Mouse (Mus musculus): ENCODE data around the gene Gm8113.
"Not testable (repeated sequence)": the region's sequence is repeated elsewhere in the genome, so short reads cannot be mapped to it uniquely, and the experiment has no call there.

The Gm8113 gene

GRCm38 (mm10) chr14:43924688-43925403 lies at the start of gene Gm8113:
Gene Gm8113, plus strand, starts transcription at chr14:43925390.
- peak; percentile 17 for DNase-seq

- not testable (repeated sequence) for DNase-seq
Observed at GRCm38 (mm10) chr14:43875417-43875816, 49.8 kb upstream of the Gm8113 start, which contains the start of gene Ear1. Gene Ear1, minus strand, starts transcription at chr14:43875517.

DNA sequence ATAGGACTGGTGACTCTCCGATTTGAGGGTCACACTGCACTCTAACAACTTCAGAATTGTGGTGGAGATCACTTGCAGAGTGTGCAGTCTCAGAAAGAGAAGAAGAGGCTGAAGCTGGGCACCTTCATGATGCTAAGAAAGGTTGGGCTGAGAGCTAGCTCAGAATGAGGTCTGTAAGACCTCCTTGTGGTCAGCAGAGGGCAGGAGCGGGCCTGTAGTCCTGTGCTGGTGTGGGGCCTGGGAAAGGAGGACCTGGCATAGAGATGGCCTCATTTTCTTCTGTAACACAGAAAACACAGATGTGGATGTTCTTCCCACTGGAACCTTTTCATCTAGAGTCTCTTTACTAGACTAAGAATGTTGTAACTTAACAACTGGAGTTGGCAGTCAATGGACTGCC lies 47.4 kb upstream of the Gm8113 start:
- not testable (repeated sequence) for DNase-seq

GRCm38 (mm10) chr14:43879966-43880545 lies 45.1 kb upstream of the Gm8113 start:
- DNase-seq: not testable (repeated sequence)

DNA sequence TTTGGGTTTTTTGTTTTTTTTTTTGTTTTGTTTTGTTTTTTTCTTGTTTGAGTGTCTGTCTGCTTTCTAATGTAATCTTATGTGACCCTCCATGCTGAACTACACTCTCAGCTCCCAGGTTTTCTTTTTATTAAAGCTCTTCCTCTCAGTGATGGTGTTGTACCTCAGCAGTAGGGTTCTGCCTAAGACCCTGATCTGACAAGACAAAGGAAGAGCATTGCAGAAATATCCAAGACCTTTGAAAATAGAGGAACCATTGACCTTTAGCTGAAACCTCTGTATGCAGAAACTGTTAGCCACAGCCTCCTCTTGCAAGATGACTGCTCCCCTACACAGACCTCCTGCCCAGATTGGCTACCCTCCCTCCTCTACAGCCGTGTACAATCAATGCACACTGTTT lies 39.0 kb upstream of the Gm8113 start:
- DNase-seq: not testable (repeated sequence)

- DNase-seq: not testable (repeated sequence)
Observed at GRCm38 (mm10) chr14:43891288-43891687, 33.9 kb upstream of the Gm8113 start.

DNA sequence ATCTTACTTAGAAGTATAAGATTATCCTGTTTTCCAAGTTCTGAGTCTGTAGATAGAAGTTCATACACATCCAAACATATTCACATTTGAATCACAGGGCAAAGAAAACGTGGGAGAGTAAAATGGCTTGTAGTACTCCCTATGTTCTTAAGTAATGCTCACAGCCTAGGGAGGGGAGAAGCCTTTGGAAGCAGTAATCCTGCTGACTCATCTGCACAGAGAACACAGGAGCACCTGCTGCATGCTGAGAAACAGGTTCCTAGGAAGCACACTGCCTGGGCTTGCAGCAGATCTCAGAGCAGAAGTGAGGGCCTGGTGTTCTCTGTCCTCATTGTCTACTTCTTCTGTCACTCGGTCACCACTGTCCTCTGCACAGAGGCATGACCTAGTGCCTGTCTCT lies 29.8 kb upstream of the Gm8113 start:
- not testable (repeated sequence) for DNase-seq

DNA sequence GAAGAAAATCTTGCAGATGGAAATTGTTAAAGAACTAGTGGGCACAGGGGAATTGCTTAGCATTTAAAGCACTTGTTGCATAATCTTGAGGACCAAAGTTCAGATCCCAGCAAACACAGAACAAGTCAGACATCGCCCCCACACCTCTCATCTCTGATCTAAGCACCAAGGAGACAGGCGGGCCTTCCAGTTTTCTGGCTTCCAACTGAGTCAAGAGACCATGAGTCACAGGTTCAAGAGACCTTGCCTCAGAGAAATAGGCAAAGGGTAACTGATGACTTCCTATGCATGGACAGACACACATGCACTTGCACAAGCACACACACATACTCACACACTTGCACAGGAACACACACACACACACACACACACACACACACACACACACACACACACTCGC lies 26.6 kb upstream of the Gm8113 start:
- not testable (repeated sequence) for DNase-seq

GRCm38 (mm10) chr14:43918214-43918613 lies 7.0 kb upstream of the Gm8113 start:
- not testable (repeated sequence) for DNase-seq

DNA sequence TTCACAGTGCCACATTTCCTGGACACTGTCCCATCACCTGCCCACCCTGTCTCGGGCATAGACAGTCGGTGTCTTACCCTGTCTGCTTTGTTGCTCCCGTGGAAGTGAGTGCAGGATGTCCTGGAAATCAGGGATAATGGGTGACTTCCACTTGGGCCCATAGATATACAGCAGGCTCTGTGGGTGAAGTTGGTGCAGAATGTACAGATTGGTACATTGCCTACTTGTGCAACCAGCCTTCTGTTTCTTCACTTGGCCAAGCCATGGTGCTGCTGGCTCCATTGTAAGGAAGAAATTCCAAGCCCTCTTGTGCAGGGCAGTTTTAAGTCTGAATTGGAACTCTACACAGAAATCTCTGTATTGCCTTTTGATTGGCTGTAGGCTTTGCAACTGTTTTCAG lies 1.7 kb upstream of the Gm8113 start, which contains the start of gene Ear10:
Ear10 (minus strand) TSS at position 101 of the 400 bp plus-strand sequence.
- DNase-seq: not testable (repeated sequence)

DNA sequence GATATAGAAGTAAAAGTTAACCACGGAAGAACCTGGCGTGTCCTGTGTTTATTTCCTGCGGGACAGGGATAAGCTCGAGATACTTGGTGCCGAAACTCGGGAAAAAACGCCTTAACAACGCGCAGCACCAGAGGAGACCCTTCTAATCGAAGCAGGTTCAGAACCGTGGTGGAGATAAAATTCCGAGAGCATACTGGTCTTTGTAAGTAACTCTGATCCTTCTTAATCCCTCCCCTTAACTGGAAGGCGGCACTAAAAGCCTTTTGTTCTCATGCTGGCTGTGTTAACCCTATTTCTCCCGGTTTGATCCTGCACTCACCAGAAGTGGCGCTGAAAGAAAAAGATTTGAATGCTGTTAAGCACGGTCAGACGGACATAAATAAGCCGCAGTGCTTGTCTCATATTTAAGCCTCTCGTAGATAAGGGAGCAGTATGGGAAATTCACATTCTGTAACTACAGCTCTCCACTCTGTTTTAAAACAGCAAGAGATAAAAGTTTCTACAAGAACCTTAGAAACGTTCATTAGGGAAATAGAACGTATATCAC lies 287 bp downstream of the Gm8113 start:
- DNase-seq: not testable (repeated sequence)

DNA sequence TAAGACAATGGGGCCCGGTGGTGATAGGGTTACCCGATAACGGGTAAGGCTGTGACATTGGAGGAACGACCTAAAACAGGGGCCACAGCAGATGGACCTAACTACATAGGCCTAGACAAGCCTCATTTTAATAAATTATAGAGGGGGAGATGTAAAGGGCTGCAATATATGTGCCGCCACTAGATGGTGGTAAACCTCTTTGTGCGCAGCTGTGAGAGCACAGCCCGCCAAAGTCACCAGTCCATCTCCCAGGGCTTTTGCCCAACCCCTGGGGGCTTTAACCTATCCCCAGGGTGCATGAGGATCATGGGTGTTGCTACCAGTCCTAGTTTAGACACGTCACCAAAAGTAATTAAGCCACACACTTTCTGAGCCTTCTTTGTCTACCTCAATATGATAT lies 7.8 kb downstream of the Gm8113 start:
- peak; percentile 2 for DNase-seq

GRCm38 (mm10) chr14:43933399-43933798 lies 8.2 kb downstream of the Gm8113 start:
- not testable (repeated sequence) for DNase-seq

DNA sequence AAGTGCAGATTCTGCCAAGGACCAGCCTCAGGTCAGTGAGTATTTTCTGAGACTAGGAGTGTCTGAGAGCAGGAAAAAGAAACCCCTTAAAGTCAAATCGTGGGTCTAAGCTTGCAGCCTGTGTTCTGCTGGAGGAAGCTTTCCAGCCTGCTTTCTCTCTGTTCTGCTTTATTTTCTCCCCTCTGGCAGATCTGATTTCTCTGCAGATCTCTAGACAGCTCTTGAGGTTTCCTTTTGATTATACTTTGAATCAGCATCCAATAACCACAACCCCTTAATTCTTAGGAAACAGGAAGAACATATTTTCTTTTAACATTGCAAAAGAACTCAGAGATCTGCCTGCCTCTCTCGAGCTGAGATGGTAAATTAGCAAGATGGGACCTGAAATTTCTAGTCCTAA lies 28.2 kb downstream of the Gm8113 start:
- DNase-seq: not testable (repeated sequence)

- not testable (repeated sequence) for DNase-seq
Observed at GRCm38 (mm10) chr14:43955074-43955473, 29.9 kb downstream of the Gm8113 start.

DNA sequence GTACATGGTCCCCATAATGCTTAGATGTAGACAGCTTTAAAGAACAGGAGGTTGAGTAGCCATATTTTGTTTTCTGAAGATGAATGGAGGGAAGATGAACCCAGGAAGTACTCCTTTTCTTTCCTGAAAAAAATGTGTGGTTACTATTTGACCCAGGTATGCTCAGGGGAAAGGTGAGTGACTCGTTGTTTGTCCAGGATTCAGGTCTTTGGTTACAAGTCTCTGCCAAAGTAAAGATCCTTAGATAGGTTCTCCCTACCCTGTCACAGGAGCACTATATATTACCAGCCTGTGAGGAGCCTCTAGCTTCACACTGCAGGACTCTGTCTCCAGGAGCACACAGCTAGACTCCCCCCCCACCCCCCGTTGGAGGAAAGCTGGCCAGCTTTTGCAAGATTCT lies 31.6 kb downstream of the Gm8113 start, which contains the start of gene Ang5:
Ang5 (plus strand) TSS at position 301 of the 400 bp plus-strand sequence.
- DNase-seq: not testable (repeated sequence)
